Mouse (Mus musculus) liver, embryonic 11.5 days (tissue): Measurements from ENCODE around the gene Slc38a2. TPM values are rescaled to one million over a fixed set of nuclear protein-coding genes. Genes with fewer than 3 reads are reported as not detected.
A peak's percentile ranks its signal among the peaks of the same experiment; 100 is the strongest.

Experiments used
- ATAC-seq: fragments of 200-750 bp; cut with Nextera tagmentation; replicated peaks from 2 replicates; pipeline ENCODE4 v1.8.0; 2017; ENCODE audit warnings: moderate number of reproducible peaks, mild to moderate bottlenecking, moderate TSS enrichment, moderate library complexity; ENCODE audit not compliant: low FRiP score
- DNase-seq: peaks from one replicate; pipeline ENCODE4 v3.0.0-alpha.2; 2017; ENCODE audit warnings: low spot score
- H3K27ac ChIP-seq: fragments of 300-500 bp; sonication (generic); 2 replicates; pipeline ENCODE4 v1.5.1; 2014; ENCODE audit warnings: mild to moderate bottlenecking, low read depth, low read length, control low read depth
- H3K27me3 ChIP-seq: fragments of 300-500 bp; sonication (generic); replicated peaks from 2 replicates; pipeline ENCODE4 v1.6.1; 2014; ENCODE audit warnings: low read length, mixed read lengths; ENCODE audit not compliant: control insufficient read depth, insufficient read depth
- H3K36me3 ChIP-seq: fragments of 300-500 bp; sonication (generic); 2 replicates; pipeline ENCODE4 v1.6.1; 2014; ENCODE audit warnings: mild to moderate bottlenecking, low read length, moderate library complexity, mixed read lengths; ENCODE audit not compliant: control insufficient read depth, insufficient read depth
- H3K4me1 ChIP-seq: fragments of 300-500 bp; sonication (generic); replicated peaks from 2 replicates; pipeline ENCODE4 v1.6.1; 2014; ENCODE audit warnings: low read length, mixed read lengths; ENCODE audit not compliant: control insufficient read depth, insufficient read depth
- H3K4me2 ChIP-seq: fragments of 300-500 bp; sonication (generic); 2 replicates; pipeline ENCODE4 v1.6.1; 2014; ENCODE audit warnings: mild to moderate bottlenecking, control low read depth, moderate library complexity
- H3K4me3 ChIP-seq: fragments of 300-500 bp; sonication (generic); 2 replicates; pipeline ENCODE4 v1.5.1; 2014; ENCODE audit warnings: low read depth, low read length, control low read depth
- H3K9ac ChIP-seq: fragments of 300-500 bp; sonication (generic); 2 replicates; pipeline ENCODE4 v1.6.1; 2014; ENCODE audit warnings: low read depth, low read length, control low read depth
- H3K9me3 ChIP-seq: fragments of 300-500 bp; sonication (generic); 2 replicates; pipeline ENCODE4 v1.6.1; 2016; ENCODE audit warnings: low read length, inconsistent platforms, mixed read lengths; ENCODE audit not compliant: control insufficient read depth
- WGBS: fragments of 180-500 bp; shearing (Covaris S2); extraction: QIAGEN DNeasy Blood & Tissue Kit; methylation state at CpG from one replicate; pipeline ENCODE4 v1.1.7; 2014; 5-methylcytosine and 5-hydroxymethylcytosine counted together
- polyA plus RNA-seq: library from polyadenylated mRNA; unstranded; fragments of >200 nt; fragmentation: Nextera tagmentation; extraction: Ambion mirVana; gene quantifications from 2 replicates; pipeline ENCODE4 v1.2.1, GENCODE M21; 2014

Gene Slc38a2
- polyA plus RNA-seq, 1 experiment from 2014 or later, result 111 TPM

DNA sequence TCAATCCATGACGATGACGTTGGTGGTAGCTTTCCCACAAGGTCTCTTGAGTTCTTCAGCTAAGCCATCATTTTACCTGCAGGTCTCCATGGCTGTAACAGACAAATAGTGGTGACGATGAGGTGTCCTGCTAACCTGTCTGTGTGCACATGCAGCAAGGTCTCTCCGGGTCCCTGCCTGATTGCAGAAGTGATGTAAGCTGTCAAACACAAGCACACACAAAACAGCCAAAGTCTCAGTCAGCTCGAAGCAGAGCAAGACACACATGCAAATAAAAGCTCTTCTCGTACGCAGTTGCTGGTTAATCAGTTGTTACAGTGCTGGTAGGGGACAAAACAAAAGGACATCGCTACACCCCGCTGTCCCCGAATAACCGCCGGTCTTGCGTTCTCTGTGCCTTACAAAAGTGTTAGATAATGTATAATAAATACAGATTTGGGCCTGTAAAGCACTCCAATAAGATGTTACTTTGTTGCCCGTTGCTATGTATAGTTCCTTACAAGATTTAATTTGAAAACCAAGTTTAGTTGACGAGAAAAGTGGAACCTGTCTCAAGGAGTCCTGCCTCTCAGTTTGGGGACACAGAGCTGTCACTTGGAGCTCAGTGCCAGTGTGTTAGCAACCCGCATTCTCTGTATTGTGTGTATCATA, 43.2 kb upstream of the Slc38a2 start:
- H3K27ac ChIP-seq, result peak overlapping the region; percentile 67; the same call in 1 of the 2 replicates
- DNase-seq, result no peak
- H3K4me1 ChIP-seq, result peaks cover 19% of the 10 kb centered on the region
- no peaks in the 10 kb centered on the region for H3K9me3 ChIP-seq
- no peaks in the 10 kb centered on the region for H3K27me3 ChIP-seq
- H3K9ac ChIP-seq, result no peak overlapping the region
- no peak overlapping the region for H3K4me3 ChIP-seq
- H3K36me3 ChIP-seq, result no peaks in the 10 kb centered on the region
- ATAC-seq, result no peak
- WGBS, result 83% methylated on average over 16 of the region's 16 CpGs
- no peak overlapping the region for H3K4me2 ChIP-seq

DNA sequence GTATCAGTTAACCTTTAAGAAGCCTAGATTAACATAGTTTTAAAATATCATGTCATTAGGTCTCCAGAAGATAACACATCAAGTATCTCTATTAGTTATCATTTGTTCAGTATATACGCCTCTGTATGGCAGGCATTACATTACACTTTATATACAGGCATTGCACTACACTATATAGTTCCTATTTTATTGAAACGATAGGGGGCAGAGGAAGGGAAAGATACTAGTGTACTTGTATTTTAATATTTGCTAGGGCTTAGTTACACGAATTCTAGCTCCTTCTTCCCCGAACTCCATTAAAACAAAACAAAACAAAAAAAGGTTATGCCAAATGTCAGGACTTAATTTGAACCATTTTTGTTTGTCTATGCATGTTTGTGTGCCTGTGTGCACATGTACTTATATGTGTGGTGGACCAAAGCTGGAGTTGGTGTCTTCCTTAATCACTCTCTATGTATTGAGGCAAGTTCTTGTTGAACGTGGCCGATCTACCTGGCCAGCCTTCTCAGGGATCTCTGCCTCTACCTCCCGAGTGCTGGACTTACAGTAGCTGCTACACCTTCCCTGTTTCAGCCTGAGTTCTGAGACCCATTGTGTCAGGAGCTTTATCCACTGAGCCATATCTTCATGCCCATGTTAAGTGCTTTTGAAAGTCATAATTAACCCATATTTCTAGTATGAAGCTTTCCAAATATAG, 41.5 kb upstream of the Slc38a2 start:
- H3K27ac ChIP-seq, result no peak overlapping the region
- DNase-seq (no peak), ATAC-seq (no peak)
- H3K36me3 ChIP-seq, result no peaks in the 10 kb centered on the region
- H3K9me3 ChIP-seq, result no peaks in the 10 kb centered on the region
- no peak overlapping the region for H3K4me2 ChIP-seq
- no peak overlapping the region for H3K9ac ChIP-seq
- H3K27me3 ChIP-seq, result no peaks in the 10 kb centered on the region
- WGBS, result 76% methylated on average over 7 of the region's 7 CpGs
- no peak overlapping the region for H3K4me3 ChIP-seq
- peaks cover 19% of the 10 kb centered on the region for H3K4me1 ChIP-seq

DNA sequence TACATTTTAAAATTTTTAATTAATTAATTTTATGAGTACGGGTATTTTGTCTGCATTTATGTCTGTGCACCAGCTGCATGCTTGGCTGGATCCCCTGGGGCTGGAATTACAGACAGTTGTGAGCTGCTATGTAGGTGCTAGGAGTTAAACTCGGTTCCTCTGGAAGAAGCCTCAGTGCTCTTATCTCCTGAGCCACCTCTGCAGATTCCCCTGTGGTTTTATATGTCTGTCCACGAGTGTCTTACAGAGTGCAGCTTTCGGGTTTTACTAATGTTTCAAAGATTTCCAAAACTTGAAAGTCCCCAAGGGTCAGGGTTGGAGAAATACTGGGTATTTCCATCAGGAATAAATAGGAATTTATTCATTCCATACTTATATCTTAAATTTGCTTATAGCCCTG, 40.6 kb upstream of the Slc38a2 start:
- H3K27me3 ChIP-seq, result no peaks in the 10 kb centered on the region
- no peaks in the 10 kb centered on the region for H3K9me3 ChIP-seq
- no peak overlapping the region for H3K9ac ChIP-seq
- ATAC-seq (no peak), DNase-seq (no peak)
- 41% methylated on average over 4 of the region's 4 CpGs for whole genome bisulfite sequencing
- H3K27ac ChIP-seq, result no peak overlapping the region
- H3K4me2 ChIP-seq, result no peak overlapping the region
- H3K4me1 ChIP-seq, result peaks cover 19% of the 10 kb centered on the region
- no peaks in the 10 kb centered on the region for H3K36me3 ChIP-seq
- no peak overlapping the region for H3K4me3 ChIP-seq

DNA sequence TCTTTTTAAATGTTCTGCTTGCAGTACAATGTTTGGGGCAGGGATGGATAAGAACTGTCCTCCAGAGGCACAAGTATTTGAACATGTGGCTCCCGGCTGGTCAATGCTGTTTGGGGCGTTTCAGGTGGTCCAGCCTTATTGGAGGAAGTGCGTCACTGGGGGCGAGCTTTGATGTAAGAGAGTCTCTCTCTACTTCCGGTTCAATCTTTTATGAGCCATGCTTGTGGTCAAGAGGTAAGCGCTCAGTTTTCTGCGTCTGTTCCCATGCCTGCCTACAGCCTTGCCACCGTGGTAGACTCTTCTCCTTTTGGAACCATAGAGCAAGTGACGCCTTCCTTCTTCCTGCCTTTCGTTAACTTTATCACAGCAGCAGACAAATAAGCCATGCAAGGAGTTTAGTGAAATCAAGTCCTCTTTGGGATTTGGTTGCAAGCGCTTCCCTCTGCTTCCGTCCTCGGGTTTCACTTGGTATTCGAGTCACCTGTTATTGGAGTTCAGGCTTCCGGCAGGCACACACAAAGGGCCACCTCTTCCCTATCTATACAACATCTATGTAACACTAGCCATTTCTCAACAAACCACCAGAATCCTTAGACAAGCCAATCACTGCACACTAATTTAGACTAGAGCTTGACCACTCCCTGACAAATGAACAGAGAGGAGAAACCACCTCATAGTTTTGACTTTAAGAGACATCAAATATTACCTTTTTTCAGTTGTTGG, 37.3 kb upstream of the Slc38a2 start:
- H3K4me2 ChIP-seq, result no peak overlapping the region; the same call in 1 of the 2 replicates
- H3K4me3 ChIP-seq, result no peak overlapping the region
- WGBS, result 71% methylated on average over 15 of the region's 15 CpGs

DNA sequence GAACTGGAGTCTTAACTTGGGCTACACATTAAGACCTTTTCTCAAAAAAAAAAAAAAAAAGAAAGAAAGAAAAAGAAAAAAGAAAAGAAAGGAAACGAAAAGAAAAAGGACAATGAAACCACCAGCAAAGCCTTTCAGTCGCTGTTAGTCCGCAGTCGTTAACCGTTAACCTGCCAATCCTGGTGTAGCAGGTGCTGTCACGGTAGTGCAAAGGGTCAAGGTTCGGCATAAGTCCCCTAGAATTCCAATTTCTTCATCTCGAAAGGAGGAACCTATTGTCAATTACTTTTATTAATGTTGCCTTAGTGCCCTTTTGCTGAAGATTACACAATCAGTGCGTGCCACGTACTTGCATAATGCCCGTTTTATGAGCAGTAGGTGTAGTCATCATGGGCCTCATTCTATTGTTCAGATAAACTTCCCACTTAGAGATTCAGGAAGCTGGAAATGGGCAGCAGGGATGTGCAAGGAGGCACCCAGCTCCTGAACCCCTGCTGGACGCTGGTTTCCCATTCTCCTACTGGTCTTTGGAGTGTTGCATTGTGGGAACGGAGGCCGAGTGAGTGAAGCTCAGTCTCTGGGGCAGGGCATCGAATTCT, 36.1 kb upstream of the Slc38a2 start:
- 77% methylated on average over 15 of the region's 15 CpGs for WGBS
- H3K4me3 ChIP-seq, result no peak overlapping the region
- H3K27me3 ChIP-seq, result no peaks in the 10 kb centered on the region
- no peaks in the 10 kb centered on the region; the same call in 1 of the 2 replicates for H3K4me1 ChIP-seq
- H3K9ac ChIP-seq, result no peak overlapping the region
- ATAC-seq (no peak), DNase-seq (no peak)
- H3K9me3 ChIP-seq, result no peaks in the 10 kb centered on the region
- no peak overlapping the region for H3K4me2 ChIP-seq
- no peaks in the 10 kb centered on the region for H3K36me3 ChIP-seq
- H3K27ac ChIP-seq, result no peak overlapping the region

More for the DNA sequence above, 37.3 kb upstream of the Slc38a2 start:
- ATAC-seq (no peak), DNase-seq (no peak)
- H3K9me3 ChIP-seq, result no peaks in the 10 kb centered on the region
- H3K36me3 ChIP-seq, result no peaks in the 10 kb centered on the region
- H3K4me1 ChIP-seq, result no peaks in the 10 kb centered on the region; the same call in 1 of the 2 replicates
- no peaks in the 10 kb centered on the region for H3K27me3 ChIP-seq
- H3K27ac ChIP-seq, result no peak overlapping the region
- no peak overlapping the region for H3K9ac ChIP-seq

DNA sequence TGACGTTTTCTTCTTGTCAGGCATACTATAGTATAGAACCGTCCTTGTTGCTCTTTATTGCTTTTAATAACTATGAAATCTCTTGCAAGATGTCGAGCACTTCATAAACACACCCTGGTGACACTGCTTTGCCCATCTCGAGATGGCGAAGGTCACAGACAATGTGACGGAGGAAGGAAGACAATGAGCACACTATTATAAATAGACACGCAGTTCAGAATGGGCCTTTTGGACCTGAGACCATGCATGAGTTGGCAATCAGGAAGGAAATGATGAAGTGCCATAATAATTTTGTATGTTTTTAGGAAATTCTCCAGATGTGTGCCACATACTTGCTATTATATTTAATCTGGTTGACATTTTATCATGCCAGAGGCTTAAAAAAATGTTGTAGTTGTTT, 34.9 kb upstream of the Slc38a2 start:
- Histone ChIP-seq H3K4me3 (no peak overlapping the region), H3K27ac (no peak overlapping the region), H3K9me3 (no peaks in the 10 kb centered on the region), H3K36me3 (no peaks in the 10 kb centered on the region), H3K9ac (no peak overlapping the region), H3K27me3 (no peaks in the 10 kb centered on the region), H3K4me1 (peaks cover 2% of the 10 kb centered on the region; the same call in 1 of the 2 replicates), H3K4me2 (no peak overlapping the region)
- ATAC-seq (no peak), DNase-seq (no peak)
- WGBS, result 76% methylated on average over 7 of the region's 7 CpGs

DNA sequence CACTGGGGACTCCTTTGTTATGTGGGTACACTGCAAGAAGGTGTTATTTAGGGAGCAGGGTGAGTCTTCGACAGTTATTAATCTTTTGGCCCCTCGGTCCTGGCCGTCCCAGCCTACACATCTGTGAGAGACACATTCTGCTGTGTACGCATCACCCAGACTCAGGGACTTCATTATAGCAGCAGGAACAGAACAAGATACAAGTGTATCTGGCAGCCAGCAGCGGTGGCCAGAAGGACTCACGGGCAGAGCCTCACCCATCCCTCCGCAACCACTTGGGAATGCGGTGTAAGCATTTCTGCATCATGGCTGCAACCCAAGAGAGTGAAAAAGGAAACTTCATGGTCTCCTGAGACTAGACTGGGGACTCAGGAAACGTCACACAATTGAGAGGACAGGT, 30.9 kb upstream of the Slc38a2 start:
- H3K4me1 ChIP-seq, result peaks cover 11% of the 10 kb centered on the region; the same call in 1 of the 2 replicates
- H3K9me3 ChIP-seq, result no peaks in the 10 kb centered on the region
- no peak overlapping the region for H3K4me3 ChIP-seq
- H3K27ac ChIP-seq, result no peak overlapping the region
- no peaks in the 10 kb centered on the region for H3K27me3 ChIP-seq
- H3K9ac ChIP-seq, result no peak overlapping the region
- no peak overlapping the region for H3K4me2 ChIP-seq
- WGBS, result 80% methylated on average over 9 of the region's 9 CpGs
- no peaks in the 10 kb centered on the region for H3K36me3 ChIP-seq
- no peak for ATAC-seq
- no peak for DNase-seq

DNA sequence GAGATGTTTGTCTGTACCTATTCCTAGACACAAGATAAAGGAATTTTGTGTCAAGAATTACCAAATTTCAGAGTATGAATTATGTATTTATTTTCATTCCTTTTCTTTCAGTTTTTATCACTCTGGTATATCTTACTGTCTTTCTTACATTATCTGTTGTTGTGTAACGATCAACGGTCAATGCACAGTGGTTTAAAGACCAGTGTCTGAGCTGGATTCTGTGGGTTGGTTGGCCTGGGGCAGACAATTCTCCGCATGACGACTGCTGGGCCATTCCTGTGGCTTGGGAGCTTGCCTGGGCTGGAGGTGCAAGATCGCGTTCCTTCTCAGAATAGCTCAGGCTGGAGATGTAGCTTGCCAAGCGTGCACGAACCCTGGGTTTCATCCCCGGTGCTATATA, 30.3 kb upstream of the Slc38a2 start:
- Histone ChIP-seq H3K4me2 (no peak overlapping the region), H3K9me3 (no peaks in the 10 kb centered on the region), H3K27ac (no peak overlapping the region), H3K4me3 (no peak overlapping the region), H3K27me3 (no peaks in the 10 kb centered on the region), H3K4me1 (peaks cover 11% of the 10 kb centered on the region; the same call in 1 of the 2 replicates), H3K9ac (no peak overlapping the region), H3K36me3 (no peaks in the 10 kb centered on the region)
- DNase-seq (no peak), ATAC-seq (no peak)
- WGBS, result 83% methylated on average over 9 of the region's 9 CpGs
